Mouse (Mus musculus): ENCODE results near the gene Nppa. TPM values are rescaled to one million over a fixed set of nuclear protein-coding genes. Genes with fewer than 3 reads are reported as not detected.

Gene Nppa
- 2.2 and 7.7 TPM in 2 replicates for polyA plus RNA-seq (2016; fragmentation: Nextera tagmentation; extraction: Ambion mirVana)

DNA sequence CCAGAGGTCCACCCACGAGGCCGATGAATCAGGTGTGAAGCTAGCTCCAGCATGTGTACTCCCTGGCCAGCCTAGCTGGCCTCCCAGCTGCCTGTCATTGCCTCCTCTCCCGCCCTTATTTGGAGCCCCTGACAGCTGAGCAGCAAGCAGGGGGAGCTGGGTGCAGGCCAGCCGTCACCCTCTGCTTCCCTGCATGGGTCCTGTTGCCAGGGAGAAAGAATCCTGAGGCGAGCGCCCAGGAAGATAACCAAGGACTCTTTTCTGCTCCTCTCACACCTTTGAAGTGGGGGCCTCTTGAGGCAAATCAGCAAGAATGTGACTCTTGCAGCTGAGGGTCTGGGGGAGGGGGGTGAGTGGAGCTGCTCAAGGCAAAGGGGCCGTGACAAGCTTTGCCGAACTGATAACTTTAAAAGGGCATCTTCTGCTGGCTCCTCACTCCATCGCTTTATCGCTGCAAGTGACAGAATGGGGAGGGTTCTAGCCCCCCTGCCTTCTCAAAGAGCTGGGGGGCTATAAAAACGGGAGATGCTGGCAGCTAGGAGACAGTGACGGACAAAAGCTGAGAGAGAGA is at the start of gene Nppa:
TSS of gene Nppa (plus strand) at position 521 of the 571 bp plus-strand sequence.
- DNase-seq (ENCODE audit: low spot score): no peak
- H3K4me1 ChIP-seq: peaks cover 16% of the 10 kb centered on the region
- 38% methylated on average over 12 of the region's 12 CpGs for WGBS
- H3K4me3 ChIP-seq: no peak within 1 kb of the TSS
- H3K27ac ChIP-seq: no peak within 1 kb of the TSS
- H3K9me3 ChIP-seq (replicated peaks): no peaks in the 10 kb centered on the region
- peaks cover 21% of the 10 kb centered on the region for H3K36me3 ChIP-seq
- H3K27me3 ChIP-seq (ENCODE audit: low read depth, poor library complexity, severe bottlenecking): no peaks in the 10 kb centered on the region

DNA sequence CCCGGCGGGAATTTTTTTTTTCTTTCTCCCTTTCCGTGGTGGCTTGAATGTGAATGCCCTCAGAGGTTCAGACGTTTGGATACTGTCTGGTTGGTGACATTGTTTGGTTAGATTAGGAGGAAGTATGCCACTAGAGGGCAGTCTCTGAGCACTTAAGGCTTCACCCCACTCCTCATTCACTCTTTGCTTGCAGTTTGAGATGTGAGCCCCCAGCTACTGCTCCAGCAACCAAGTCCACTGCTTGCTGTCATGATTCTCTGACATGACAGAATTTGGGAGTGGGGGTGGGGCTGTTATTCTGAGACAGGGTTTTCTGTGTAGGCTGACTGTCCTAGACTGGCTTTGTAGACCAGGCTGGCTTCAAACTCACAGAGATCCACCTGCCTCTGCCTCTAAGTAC is 46.9 kb upstream of the Nppa start:
- Histone ChIP-seq H3K27me3 (ENCODE audit: low read depth, poor library complexity, severe bottlenecking) (no peaks in the 10 kb centered on the region), H3K9me3 (replicated peaks) (no peaks in the 10 kb centered on the region), H3K36me3 (peaks cover 9% of the 10 kb centered on the region; the same call in 1 of the 2 replicates), H3K4me3 (no peak overlapping the region), H3K4me1 (no peaks in the 10 kb centered on the region), H3K27ac (no peak overlapping the region)
- 13% methylated on average over 4 of the region's 4 CpGs for WGBS
- no peak for DNase-seq (ENCODE audit: low spot score)

GRCm38 (mm10) chr4:147957141-147957540 is 43.4 kb upstream of the Nppa start:
- 37% methylated on average over 11 of the region's 11 CpGs for WGBS
- H3K27ac ChIP-seq: no peak overlapping the region
- H3K27me3 ChIP-seq (ENCODE audit: low read depth, poor library complexity, severe bottlenecking): no peaks in the 10 kb centered on the region
- peak; percentile 70 for DNase-seq (ENCODE audit: low spot score)
- no peaks in the 10 kb centered on the region for H3K9me3 ChIP-seq (replicated peaks)
- H3K4me1 ChIP-seq: no peaks in the 10 kb centered on the region
- no peak overlapping the region for H3K4me3 ChIP-seq
- H3K36me3 ChIP-seq: no peaks in the 10 kb centered on the region

- no peak overlapping the region for H3K4me3 ChIP-seq
- peak; percentile 74 for DNase-seq (ENCODE audit: low spot score)
- 43% methylated on average over 6 of the region's 6 CpGs for WGBS
- H3K4me1 ChIP-seq: no peaks in the 10 kb centered on the region
- no peaks in the 10 kb centered on the region for H3K9me3 ChIP-seq (replicated peaks)
- H3K36me3 ChIP-seq: no peaks in the 10 kb centered on the region
- H3K27me3 ChIP-seq (ENCODE audit: low read depth, poor library complexity, severe bottlenecking): no peaks in the 10 kb centered on the region
- H3K27ac ChIP-seq: no peak overlapping the region
Observed at GRCm38 (mm10) chr4:147959881-147960831, 40.4 kb upstream of the Nppa start.

GRCm38 (mm10) chr4:147962781-147963180 is 37.7 kb upstream of the Nppa start:
- no peak overlapping the region for H3K4me3 ChIP-seq
- no peaks in the 10 kb centered on the region for H3K9me3 ChIP-seq (replicated peaks)
- H3K27ac ChIP-seq: no peak overlapping the region
- H3K27me3 ChIP-seq (ENCODE audit: low read depth, poor library complexity, severe bottlenecking): no peaks in the 10 kb centered on the region
- no peaks in the 10 kb centered on the region for H3K36me3 ChIP-seq
- 70% methylated on average over 6 of the region's 6 CpGs for WGBS
- no peaks in the 10 kb centered on the region for H3K4me1 ChIP-seq
- DNase-seq (ENCODE audit: low spot score): no peak

DNA sequence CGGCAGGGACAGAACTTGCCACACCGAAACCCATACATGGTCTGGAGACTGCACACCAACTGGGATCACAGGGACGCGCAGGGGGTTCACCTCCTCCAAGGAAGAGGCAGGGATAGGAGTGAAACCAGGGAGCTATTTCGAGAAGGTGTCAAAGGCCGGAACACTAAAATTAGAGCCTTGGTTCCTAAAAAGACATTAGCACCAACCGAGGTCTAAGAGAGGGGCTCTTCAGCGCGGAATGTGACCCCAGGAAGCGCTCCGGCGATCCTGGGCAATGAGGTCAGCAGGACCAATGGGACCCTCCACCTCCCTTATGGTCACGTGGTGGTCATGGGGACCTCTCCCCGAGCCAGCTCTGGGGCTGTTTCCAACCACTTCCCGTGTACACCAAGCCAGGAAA is 36.9 kb upstream of the Nppa start:
- H3K27ac ChIP-seq: no peak overlapping the region
- no peak overlapping the region for H3K4me3 ChIP-seq
- no peaks in the 10 kb centered on the region for H3K27me3 ChIP-seq (ENCODE audit: low read depth, poor library complexity, severe bottlenecking)
- no peak for DNase-seq (ENCODE audit: low spot score)
- no peaks in the 10 kb centered on the region for H3K4me1 ChIP-seq
- no peaks in the 10 kb centered on the region for H3K36me3 ChIP-seq
- H3K9me3 ChIP-seq (replicated peaks): no peaks in the 10 kb centered on the region
- 87% methylated on average over 15 of the region's 15 CpGs for WGBS

- no peaks in the 10 kb centered on the region for H3K9me3 ChIP-seq (replicated peaks)
- no peaks in the 10 kb centered on the region for H3K4me1 ChIP-seq
- no peak overlapping the region for H3K27ac ChIP-seq
- no peaks in the 10 kb centered on the region for H3K36me3 ChIP-seq
- 82% methylated on average over 7 of the region's 7 CpGs for WGBS
- H3K4me3 ChIP-seq: no peak overlapping the region
- H3K27me3 ChIP-seq (ENCODE audit: low read depth, poor library complexity, severe bottlenecking): no peaks in the 10 kb centered on the region
- no peak for DNase-seq (ENCODE audit: low spot score)
Observed at GRCm38 (mm10) chr4:147965712-147966111, 34.8 kb upstream of the Nppa start.

GRCm38 (mm10) chr4:147968816-147969215 is 31.7 kb upstream of the Nppa start:
- Histone ChIP-seq H3K27me3 (ENCODE audit: low read depth, poor library complexity, severe bottlenecking) (no peaks in the 10 kb centered on the region), H3K4me3 (no peak overlapping the region), H3K36me3 (no peaks in the 10 kb centered on the region), H3K4me1 (no peaks in the 10 kb centered on the region), H3K9me3 (replicated peaks) (no peaks in the 10 kb centered on the region), H3K27ac (no peak overlapping the region)
- DNase-seq (ENCODE audit: low spot score): no peak
- WGBS: 77% methylated on average over 2 of the region's 2 CpGs

DNA sequence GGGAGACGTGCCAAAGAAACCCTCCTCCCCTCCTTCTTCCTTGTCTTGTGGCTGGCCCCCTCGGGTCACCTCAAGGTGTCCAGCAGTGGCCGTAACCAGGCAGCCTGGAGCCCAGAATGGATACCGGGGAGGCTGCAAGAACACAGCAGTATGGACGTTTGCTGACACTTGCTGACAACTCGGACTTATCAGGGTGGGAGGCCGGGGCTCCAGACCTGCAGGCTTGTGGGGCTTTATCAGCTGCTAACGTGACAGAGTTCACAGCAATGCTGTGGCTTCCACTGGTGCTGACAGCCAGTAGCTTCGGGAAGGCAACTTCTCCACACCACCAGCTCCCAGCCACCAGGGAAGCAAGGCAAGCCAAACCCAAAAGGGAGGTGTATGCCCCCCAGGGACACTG is 31.2 kb upstream of the Nppa start:
- Histone ChIP-seq H3K27me3 (ENCODE audit: low read depth, poor library complexity, severe bottlenecking) (no peaks in the 10 kb centered on the region), H3K4me3 (no peak overlapping the region), H3K4me1 (no peaks in the 10 kb centered on the region), H3K36me3 (no peaks in the 10 kb centered on the region), H3K9me3 (replicated peaks) (no peaks in the 10 kb centered on the region), H3K27ac (no peak overlapping the region)
- WGBS: 56% methylated on average over 9 of the region's 9 CpGs
- no peak for DNase-seq (ENCODE audit: low spot score)

DNA sequence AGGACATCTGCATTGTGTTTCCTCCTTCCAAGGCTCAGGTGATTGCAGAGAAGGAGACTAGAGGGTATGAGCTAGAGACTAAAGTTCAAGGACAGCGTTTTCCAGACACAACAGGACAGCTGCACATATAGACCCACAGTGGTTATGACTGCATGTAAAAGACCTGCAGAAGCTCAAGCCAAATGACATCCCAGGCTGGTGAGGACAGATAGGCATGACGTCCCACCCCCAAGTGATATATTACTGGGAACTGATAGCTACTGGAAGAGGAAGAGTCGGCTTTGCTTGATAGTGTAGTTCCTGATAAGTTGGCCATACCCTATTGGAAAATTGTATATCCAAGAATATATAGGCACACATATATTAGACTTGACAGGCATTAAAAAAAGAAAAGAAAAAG is 24.3 kb upstream of the Nppa start:
- 77% methylated on average over 3 of the region's 3 CpGs for WGBS
- Histone ChIP-seq H3K36me3 (no peaks in the 10 kb centered on the region), H3K27ac (no peak overlapping the region), H3K4me3 (no peak overlapping the region), H3K4me1 (no peaks in the 10 kb centered on the region), H3K9me3 (replicated peaks) (no peaks in the 10 kb centered on the region), H3K27me3 (ENCODE audit: low read depth, poor library complexity, severe bottlenecking) (no peaks in the 10 kb centered on the region)
- DNase-seq (ENCODE audit: low spot score): no peak

DNA sequence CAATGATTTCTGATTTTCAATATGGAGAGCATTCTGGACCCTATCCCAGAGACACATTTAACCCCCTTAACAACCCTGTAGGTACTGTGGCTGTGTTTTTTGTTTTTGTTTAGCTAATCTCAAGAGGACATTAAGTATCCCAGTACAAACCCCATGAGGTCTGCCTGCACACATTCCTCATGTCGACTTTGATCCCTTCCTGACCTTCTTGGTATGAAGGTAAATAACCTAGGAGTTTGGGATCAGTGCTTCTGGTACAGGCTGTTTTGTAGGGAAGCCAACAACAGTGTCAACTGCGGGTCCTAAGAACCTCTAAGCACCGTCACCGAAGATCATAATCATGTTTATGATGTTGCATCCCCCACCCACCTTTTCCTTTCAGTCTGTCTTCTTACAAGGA is 22.8 kb upstream of the Nppa start:
- H3K4me1 ChIP-seq: no peaks in the 10 kb centered on the region
- no peaks in the 10 kb centered on the region for H3K27me3 ChIP-seq (ENCODE audit: low read depth, poor library complexity, severe bottlenecking)
- WGBS: 82% methylated on average over 4 of the region's 4 CpGs
- no peaks in the 10 kb centered on the region for H3K9me3 ChIP-seq (replicated peaks)
- no peak overlapping the region for H3K4me3 ChIP-seq
- H3K27ac ChIP-seq: no peak overlapping the region
- no peaks in the 10 kb centered on the region for H3K36me3 ChIP-seq
- no peak for DNase-seq (ENCODE audit: low spot score)

GRCm38 (mm10) chr4:147978391-147978790 is 22.1 kb upstream of the Nppa start:
- no peak for DNase-seq (ENCODE audit: low spot score)
- Histone ChIP-seq H3K9me3 (replicated peaks) (no peaks in the 10 kb centered on the region), H3K36me3 (no peaks in the 10 kb centered on the region), H3K27me3 (ENCODE audit: low read depth, poor library complexity, severe bottlenecking) (no peaks in the 10 kb centered on the region), H3K4me3 (no peak overlapping the region), H3K4me1 (no peaks in the 10 kb centered on the region), H3K27ac (no peak overlapping the region)
- 92% methylated on average over 6 of the region's 6 CpGs for WGBS

DNA sequence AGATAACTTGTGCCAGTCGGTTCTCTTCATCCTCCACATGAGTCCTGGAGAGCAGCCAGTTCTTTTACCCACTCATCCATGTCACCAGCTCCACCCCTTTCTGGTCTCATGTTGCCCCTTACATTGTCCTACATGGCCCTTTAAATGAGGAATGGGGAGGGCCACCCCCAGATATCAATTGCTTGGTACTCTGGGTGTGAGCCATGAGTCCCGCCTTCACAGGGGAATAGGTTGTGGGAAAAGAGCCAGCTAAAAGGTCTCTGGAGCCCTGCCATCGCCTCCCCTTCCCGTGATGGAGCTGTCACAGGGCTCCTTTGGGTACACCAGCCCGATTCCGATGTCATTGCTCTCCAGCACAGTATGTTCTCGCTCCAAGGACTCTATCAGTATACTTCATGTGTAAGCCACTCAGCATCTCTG is 21.1 kb upstream of the Nppa start:
- WGBS: 87% methylated on average over 7 of the region's 7 CpGs
- Histone ChIP-seq H3K27ac (no peak overlapping the region), H3K9me3 (replicated peaks) (no peaks in the 10 kb centered on the region), H3K27me3 (ENCODE audit: low read depth, poor library complexity, severe bottlenecking) (no peaks in the 10 kb centered on the region), H3K4me3 (no peak overlapping the region), H3K36me3 (no peaks in the 10 kb centered on the region), H3K4me1 (no peaks in the 10 kb centered on the region)
- no peak for DNase-seq (ENCODE audit: low spot score)

Measured in limb, embryonic 10.5 days (tissue).